Mouse (Mus musculus): ENCODE measurements around the gene Tpx2. TPM values are rescaled to one million over a fixed set of nuclear protein-coding genes. Genes with fewer than 3 reads are reported as not detected.

Tpx2 gene
- polyA plus RNA-seq, 1 experiment from 2014 or later: 17.7 TPM

DNA sequence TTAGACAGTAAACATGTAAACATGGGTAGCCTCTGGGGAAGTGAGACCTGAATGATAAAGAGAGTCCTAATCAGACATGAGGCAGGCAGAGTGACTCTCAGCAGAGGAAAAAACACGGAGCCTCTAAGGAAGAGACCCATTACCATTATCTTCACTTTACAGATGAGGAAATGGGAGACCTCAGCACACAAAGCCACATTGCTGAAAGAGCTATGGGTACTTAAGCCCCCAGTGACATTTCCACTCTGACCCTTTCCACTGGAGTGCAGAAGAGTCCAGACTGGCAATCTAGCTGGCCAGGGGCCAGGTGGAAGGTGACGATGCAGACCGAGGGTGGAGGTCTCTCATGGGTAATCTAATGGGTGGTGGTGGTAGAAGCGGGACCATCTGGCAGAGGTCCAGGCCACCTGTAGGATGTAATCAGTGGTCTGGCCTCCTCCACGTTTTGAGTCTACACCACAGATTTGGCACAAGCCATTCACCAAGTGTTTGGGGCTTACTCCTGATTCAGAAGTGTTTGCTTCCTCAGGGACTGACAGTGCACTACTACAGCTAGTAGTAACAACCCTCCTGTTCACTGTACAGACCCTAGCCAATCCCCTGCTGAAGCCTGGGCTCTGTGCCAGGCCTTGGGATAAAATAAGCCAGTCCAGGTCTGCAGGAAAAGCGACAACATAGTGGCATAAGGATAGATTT is 30.0 kb upstream of the Tpx2 start:
- ATAC-seq (ENCODE audit: low FRiP score, low TSS enrichment) (no peak), DNase-seq (ENCODE audit: low spot score) (peak; percentile 34)
- TF ChIP-seq EP300 (optimal IDR thresholded peaks at IDR 0.05) (no peak), CTCF (IDR thresholded peaks at IDR 0.05; ENCODE audit: low read depth) (no peak)
- Histone ChIP-seq H3K9me3 (ENCODE audit: control insufficient read depth, low read length) (no peaks in the 10 kb centered on the region), H3K9ac (ENCODE audit: low read length) (peak overlapping the region; percentile 28; the same call in 1 of the 2 replicates), H3K4me3 (ENCODE audit: low read depth, low read length) (no peak overlapping the region), H3K36me3 (ENCODE audit: control insufficient read depth, insufficient read depth, low read length) (no peaks in the 10 kb centered on the region), H3K4me1 (replicated peaks; ENCODE audit: control insufficient read depth, insufficient read depth) (peaks cover 19% of the 10 kb centered on the region), H3K27me3 (ENCODE audit: control insufficient read depth, insufficient read depth, low read length) (no peaks in the 10 kb centered on the region), H3K4me2 (replicated peaks; ENCODE audit: low read depth) (no peak overlapping the region), H3K27ac (replicated peaks) (peak overlapping the region; percentile 83)
- 20% methylated on average over 6 of the region's 6 CpGs for WGBS

DNA sequence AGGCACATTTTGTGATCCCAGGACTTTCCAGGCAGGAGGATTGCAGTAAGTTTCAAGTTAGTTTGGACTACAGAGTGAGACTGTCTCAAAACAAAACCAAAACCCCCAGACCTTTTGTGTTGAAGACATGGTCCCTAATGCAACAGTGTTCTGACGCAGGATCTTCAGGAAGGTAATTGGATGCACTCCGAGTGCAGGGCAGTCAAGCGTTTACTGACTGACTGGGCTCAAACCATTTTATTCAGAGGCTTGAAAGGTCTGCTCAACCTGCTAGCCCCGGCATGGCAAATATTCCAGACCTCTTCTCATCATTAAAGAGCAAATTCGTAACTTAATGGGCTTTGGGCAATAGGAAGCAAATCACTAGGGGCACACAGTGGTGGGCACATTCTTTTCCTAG is 29.1 kb upstream of the Tpx2 start:
- H3K4me1 ChIP-seq (replicated peaks; ENCODE audit: control insufficient read depth, insufficient read depth): peaks cover 19% of the 10 kb centered on the region
- DNase-seq (ENCODE audit: low spot score): no peak

DNA sequence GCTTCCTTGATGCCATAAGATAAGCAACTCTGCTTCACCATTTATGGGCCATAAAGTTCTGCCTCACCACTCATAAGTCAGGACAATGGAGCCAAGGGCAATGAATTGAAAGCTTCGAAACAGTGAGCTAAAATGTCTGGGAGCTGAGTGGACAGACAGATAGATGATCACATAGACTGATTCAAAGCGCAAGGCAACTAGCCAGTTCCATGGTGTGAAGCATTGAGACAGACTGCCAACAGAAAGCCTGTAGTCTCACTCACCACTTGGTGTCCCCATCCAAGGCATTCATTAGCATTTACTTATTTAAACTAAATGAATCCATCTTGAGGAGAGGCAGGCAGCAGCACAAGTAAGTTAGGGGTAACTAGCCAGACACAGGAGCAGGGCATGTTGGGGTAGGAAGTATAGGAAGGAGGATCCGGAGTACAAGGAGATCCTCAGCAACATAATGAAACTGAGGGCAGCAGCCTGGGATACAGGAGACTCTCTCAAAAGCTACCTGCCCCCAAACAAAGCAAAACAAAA is 28.6 kb upstream of the Tpx2 start:
- Histone ChIP-seq H3K4me2 (replicated peaks; ENCODE audit: low read depth) (no peak overlapping the region), H3K4me3 (ENCODE audit: low read depth, low read length) (no peak overlapping the region), H3K27ac (replicated peaks) (peak overlapping the region; percentile 88), H3K27me3 (ENCODE audit: control insufficient read depth, insufficient read depth, low read length) (no peaks in the 10 kb centered on the region), H3K9ac (ENCODE audit: low read length) (no peak overlapping the region), H3K36me3 (ENCODE audit: control insufficient read depth, insufficient read depth, low read length) (no peaks in the 10 kb centered on the region), H3K9me3 (ENCODE audit: control insufficient read depth, low read length) (no peaks in the 10 kb centered on the region), H3K4me1 (replicated peaks; ENCODE audit: control insufficient read depth, insufficient read depth) (peaks cover 19% of the 10 kb centered on the region)
- ATAC-seq (ENCODE audit: low FRiP score, low TSS enrichment): no peak
- WGBS: 95% methylated on average over 3 of the region's 3 CpGs
- TF ChIP-seq EP300 (optimal IDR thresholded peaks at IDR 0.05): no peak
- TF ChIP-seq CTCF (IDR thresholded peaks at IDR 0.05; ENCODE audit: low read depth): no peak
- DNase-seq (ENCODE audit: low spot score): no peak

More for the DNA sequence above, 29.1 kb upstream of the Tpx2 start:
- H3K27ac ChIP-seq (replicated peaks): no peak overlapping the region; the same call in 1 of the 2 replicates
- H3K27me3 ChIP-seq (ENCODE audit: control insufficient read depth, insufficient read depth, low read length): no peaks in the 10 kb centered on the region
- no peak for ATAC-seq (ENCODE audit: low FRiP score, low TSS enrichment)
- no peak overlapping the region for H3K4me2 ChIP-seq (replicated peaks; ENCODE audit: low read depth)
- TF ChIP-seq EP300 (optimal IDR thresholded peaks at IDR 0.05): no peak
- no peak for TF ChIP-seq CTCF (IDR thresholded peaks at IDR 0.05; ENCODE audit: low read depth)
- H3K4me3 ChIP-seq (ENCODE audit: low read depth, low read length): no peak overlapping the region
- 92% methylated on average over 5 of the region's 5 CpGs for WGBS
- H3K9me3 ChIP-seq (ENCODE audit: control insufficient read depth, low read length): no peaks in the 10 kb centered on the region
- no peak overlapping the region for H3K9ac ChIP-seq (ENCODE audit: low read length)
- H3K36me3 ChIP-seq (ENCODE audit: control insufficient read depth, insufficient read depth, low read length): no peaks in the 10 kb centered on the region

DNA sequence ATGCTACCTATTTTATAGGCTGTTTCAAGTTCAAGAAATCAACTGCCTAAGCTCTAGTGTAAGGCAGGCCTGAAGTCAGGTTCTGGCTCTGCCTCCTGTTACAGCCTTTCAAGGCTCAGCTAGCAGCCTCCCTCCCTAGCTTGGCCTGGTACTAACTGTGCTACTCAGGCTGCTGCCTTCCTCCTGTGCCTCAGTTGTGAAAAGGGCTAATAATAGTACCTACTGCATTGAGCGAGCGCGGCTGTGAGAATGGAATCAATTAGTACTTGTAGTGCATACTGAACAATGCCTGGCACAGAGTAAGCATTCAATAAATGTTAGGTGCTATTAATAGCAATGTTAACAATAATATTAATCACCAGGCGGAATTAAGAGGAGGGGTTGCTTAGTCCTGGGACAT is 27.8 kb upstream of the Tpx2 start:
- peak overlapping the region; percentile 23; the same call in 1 of the 2 replicates for H3K9ac ChIP-seq (ENCODE audit: low read length)
- no peak overlapping the region for H3K4me2 ChIP-seq (replicated peaks; ENCODE audit: low read depth)
- ATAC-seq (ENCODE audit: low FRiP score, low TSS enrichment) (peak; percentile 25; the same call in 1 of the 2 replicates), DNase-seq (ENCODE audit: low spot score) (no peak)
- no peak overlapping the region for H3K4me3 ChIP-seq (ENCODE audit: low read depth, low read length)
- no peaks in the 10 kb centered on the region for H3K9me3 ChIP-seq (ENCODE audit: control insufficient read depth, low read length)
- H3K4me1 ChIP-seq (replicated peaks; ENCODE audit: control insufficient read depth, insufficient read depth): peaks cover 19% of the 10 kb centered on the region
- H3K36me3 ChIP-seq (ENCODE audit: control insufficient read depth, insufficient read depth, low read length): no peaks in the 10 kb centered on the region
- H3K27ac ChIP-seq (replicated peaks): peak overlapping the region; percentile 88
- 53% methylated on average over 4 of the region's 4 CpGs for WGBS
- TF ChIP-seq EP300 (optimal IDR thresholded peaks at IDR 0.05) (no peak), CTCF (IDR thresholded peaks at IDR 0.05; ENCODE audit: low read depth) (no peak)
- H3K27me3 ChIP-seq (ENCODE audit: control insufficient read depth, insufficient read depth, low read length): no peaks in the 10 kb centered on the region

DNA sequence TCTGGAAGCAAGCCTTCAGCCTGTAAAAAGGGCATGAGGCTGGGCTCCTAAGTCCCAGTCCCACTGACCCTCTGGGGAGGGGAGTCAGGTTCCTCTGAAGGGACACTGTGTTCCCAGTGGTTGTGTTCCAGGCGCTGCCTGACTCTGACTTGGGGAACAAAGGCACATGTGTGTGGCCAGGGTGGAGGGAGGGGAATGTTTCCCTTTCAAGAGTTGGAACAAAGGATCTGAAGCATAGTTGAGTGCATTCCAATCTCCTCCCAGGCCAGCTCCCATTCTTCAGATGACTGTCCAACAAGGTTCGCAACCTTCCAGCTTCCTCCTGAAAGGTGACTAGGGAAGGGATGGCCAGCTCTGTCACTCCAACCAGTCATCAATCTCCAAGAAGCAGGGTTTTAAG is 27.4 kb upstream of the Tpx2 start:
- H3K4me1 ChIP-seq (replicated peaks; ENCODE audit: control insufficient read depth, insufficient read depth): peaks cover 19% of the 10 kb centered on the region
- TF ChIP-seq EP300 (optimal IDR thresholded peaks at IDR 0.05): no peak
- no peak for TF ChIP-seq CTCF (IDR thresholded peaks at IDR 0.05; ENCODE audit: low read depth)
- H3K36me3 ChIP-seq (ENCODE audit: control insufficient read depth, insufficient read depth, low read length): no peaks in the 10 kb centered on the region
- H3K9ac ChIP-seq (ENCODE audit: low read length): no peak overlapping the region
- peak overlapping the region; percentile 88 for H3K27ac ChIP-seq (replicated peaks)
- WGBS: 12% methylated on average over 2 of the region's 2 CpGs
- H3K27me3 ChIP-seq (ENCODE audit: control insufficient read depth, insufficient read depth, low read length): no peaks in the 10 kb centered on the region
- H3K9me3 ChIP-seq (ENCODE audit: control insufficient read depth, low read length): no peaks in the 10 kb centered on the region
- DNase-seq (ENCODE audit: low spot score): peak; percentile 70
- H3K4me2 ChIP-seq (replicated peaks; ENCODE audit: low read depth): no peak overlapping the region
- peak; percentile 79 for ATAC-seq (ENCODE audit: low FRiP score, low TSS enrichment)
- H3K4me3 ChIP-seq (ENCODE audit: low read depth, low read length): no peak overlapping the region

DNA sequence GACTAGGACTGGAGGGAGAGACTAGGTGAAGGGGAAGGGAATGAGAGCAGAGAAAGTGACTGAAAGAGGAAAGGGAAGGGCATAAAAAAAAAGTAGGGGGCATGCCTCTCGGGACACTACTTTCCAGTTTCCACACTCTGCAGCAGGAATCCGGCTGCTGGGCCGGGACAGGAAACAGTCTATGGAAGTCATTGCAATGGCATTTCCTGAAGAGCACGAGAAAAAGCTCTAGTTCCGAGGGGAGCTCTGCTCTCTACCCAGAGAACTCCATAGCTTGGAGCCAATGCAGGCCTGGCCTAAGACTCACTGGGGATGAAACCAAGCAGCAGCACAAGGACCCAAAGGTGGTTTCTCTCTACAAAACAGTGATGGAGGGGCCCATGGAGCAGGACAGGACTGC is 26.7 kb upstream of the Tpx2 start:
- Histone ChIP-seq H3K27me3 (ENCODE audit: control insufficient read depth, insufficient read depth, low read length) (no peaks in the 10 kb centered on the region), H3K9me3 (ENCODE audit: control insufficient read depth, low read length) (no peaks in the 10 kb centered on the region), H3K9ac (ENCODE audit: low read length) (no peak overlapping the region), H3K4me2 (replicated peaks; ENCODE audit: low read depth) (no peak overlapping the region), H3K36me3 (ENCODE audit: control insufficient read depth, insufficient read depth, low read length) (no peaks in the 10 kb centered on the region), H3K4me3 (ENCODE audit: low read depth, low read length) (no peak overlapping the region), H3K4me1 (replicated peaks; ENCODE audit: control insufficient read depth, insufficient read depth) (peaks cover 15% of the 10 kb centered on the region), H3K27ac (replicated peaks) (peak overlapping the region; percentile 88)
- DNase-seq (ENCODE audit: low spot score) (no peak), ATAC-seq (ENCODE audit: low FRiP score, low TSS enrichment) (peak; percentile 22; the same call in 1 of the 2 replicates)
- no peak for TF ChIP-seq CTCF (IDR thresholded peaks at IDR 0.05; ENCODE audit: low read depth)
- TF ChIP-seq EP300 (optimal IDR thresholded peaks at IDR 0.05): no peak
- 24% methylated on average over 5 of the region's 5 CpGs for WGBS
